Mouse (Mus musculus): Measurements from ENCODE around the gene Nfxl1. TPM values are rescaled to one million over a fixed set of nuclear protein-coding genes. Genes with fewer than 3 reads are reported as not detected.

Nfxl1 gene
- polyA plus RNA-seq, 1 experiment: not detected

DNA sequence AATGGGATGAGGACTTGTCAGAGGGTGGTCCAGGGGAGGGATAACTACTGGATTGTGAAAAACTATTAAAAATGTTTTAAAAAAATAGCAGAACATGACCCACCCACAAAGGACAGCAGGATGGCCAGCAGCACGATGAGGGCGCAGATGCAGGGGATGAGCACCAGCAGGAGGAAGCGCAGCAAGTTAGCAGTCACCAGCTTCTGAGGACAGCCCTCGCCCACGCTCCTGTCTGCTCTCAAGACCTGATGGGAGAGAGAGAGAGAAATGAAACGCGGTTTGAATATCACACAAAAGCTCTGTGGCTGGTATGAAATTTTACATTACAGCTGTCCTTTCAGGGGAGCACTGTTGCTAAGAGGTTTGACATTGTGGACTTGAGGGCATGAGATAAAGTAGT is 87.7 kb downstream of the Nfxl1 start:
- Histone ChIP-seq H3K27ac (ENCODE audit: insufficient read depth, low read depth, low read length) (no peak overlapping the region), H3K4me3 (ENCODE audit: insufficient read depth, low read depth, low read length) (no peak overlapping the region), H3K4me1 (ENCODE audit: control insufficient read depth, insufficient read depth, low read length) (peaks cover 4% of the 10 kb centered on the region; the same call in 1 of the 2 replicates)
- TF ChIP-seq POLR2A (IDR thresholded peaks at IDR 0.05; ENCODE audit: insufficient read depth, low read depth, low read length): no peak
- TF ChIP-seq CTCF (IDR thresholded peaks at IDR 0.05; ENCODE audit: insufficient read depth, low read depth, low read length): no peak
- WGBS: 67% methylated on average over 7 of the region's 7 CpGs

DNA sequence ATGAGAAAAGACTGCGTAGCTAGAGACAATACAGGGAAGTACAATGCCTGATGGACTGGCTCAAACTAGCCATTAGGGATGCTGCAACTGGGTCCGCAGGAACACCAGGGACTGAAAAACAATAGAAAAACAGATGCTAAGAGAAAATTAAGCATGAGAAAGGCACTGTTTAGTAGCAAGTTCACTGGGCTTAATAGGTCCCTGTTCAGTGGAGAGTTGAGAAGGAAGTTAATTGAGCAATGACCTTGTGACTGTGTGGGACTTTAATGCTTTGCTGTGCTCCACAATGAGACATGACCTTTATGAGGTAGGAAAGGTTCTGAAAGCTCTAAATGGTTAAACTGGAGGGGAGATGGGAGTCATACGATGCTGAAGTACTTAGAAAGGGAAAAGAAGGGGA is 94.6 kb downstream of the Nfxl1 start:
- TF ChIP-seq CTCF (IDR thresholded peaks at IDR 0.05; ENCODE audit: insufficient read depth, low read depth, low read length) (no peak), POLR2A (IDR thresholded peaks at IDR 0.05; ENCODE audit: insufficient read depth, low read depth, low read length) (no peak)
- H3K4me1 ChIP-seq (ENCODE audit: control insufficient read depth, insufficient read depth, low read length): no peaks in the 10 kb centered on the region
- H3K4me3 ChIP-seq (ENCODE audit: insufficient read depth, low read depth, low read length): no peak overlapping the region
- WGBS: 65% methylated on average over 3 of the region's 3 CpGs
- H3K27ac ChIP-seq (ENCODE audit: insufficient read depth, low read depth, low read length): no peak overlapping the region

Other genes with a start within 250 kb of the Nfxl1 start
- not detected in 2 replicates for gene Corin, start 55.2 kb downstream of the Nfxl1 start, polyA plus RNA-seq (2012; ENCODE audit: insufficient read depth, insufficient read length, low replicate concordance, missing spikeins)
- not detected in 2 replicates for gene Zar1, start 21.6 kb upstream of the Nfxl1 start, polyA plus RNA-seq (2012; ENCODE audit: insufficient read depth, insufficient read length, low replicate concordance, missing spikeins)
- gene Gm5868, start 27.9 kb upstream of the Nfxl1 start, polyA plus RNA-seq (2012; ENCODE audit: insufficient read depth, insufficient read length, low replicate concordance, missing spikeins): not detected in 2 replicates
- gene Cnga1, start 84.6 kb upstream of the Nfxl1 start, polyA plus RNA-seq (2012; ENCODE audit: insufficient read depth, insufficient read length, low replicate concordance, missing spikeins): not detected in 2 replicates
- not detected in 2 replicates for gene Nipal1, start 88.1 kb upstream of the Nfxl1 start, polyA plus RNA-seq (2012; ENCODE audit: insufficient read depth, insufficient read length, low replicate concordance, missing spikeins)
- not detected in 2 replicates for gene Txk, start 193.1 kb upstream of the Nfxl1 start, polyA plus RNA-seq (2012; ENCODE audit: insufficient read depth, insufficient read length, low replicate concordance, missing spikeins)

Data from olfactory bulb, adult 2 months (tissue).